Mouse (Mus musculus) forebrain, embryonic 14.5 days (tissue): ENCODE results near the gene Emc8. TPM values are rescaled to one million over a fixed set of nuclear protein-coding genes. Genes with fewer than 3 reads are reported as not detected.
"Not testable (repeated sequence)": the region's sequence is repeated elsewhere in the genome, so short reads cannot be mapped to it uniquely, and the experiment has no call there.

ENCODE experiments used
- ATAC-seq: fragments of 200-750 bp; cut with Nextera tagmentation; 2 replicates; pipeline ENCODE4 v1.8.0; 2017; ENCODE audit warnings: mild to moderate bottlenecking, moderate library complexity
- DNase-seq: peaks from one replicate; pipeline ENCODE4 v3.0.0-alpha.2; 2015; ENCODE audit warnings: low spot score
- H3K27ac ChIP-seq: fragments of 300-500 bp; sonication (generic); 2 replicates; pipeline ENCODE4 v1.5.1; 2014; ENCODE audit warnings: low read depth, mild to moderate bottlenecking, control low read depth, low read length, moderate library complexity
- H3K27me3 ChIP-seq: fragments of 300-500 bp; sonication (generic); replicated peaks from 2 replicates; pipeline ENCODE4 v1.6.1; 2014; ENCODE audit warnings: low read length, control low read depth, mixed read lengths; ENCODE audit not compliant: control insufficient read depth, insufficient read depth
- H3K36me3 ChIP-seq: fragments of 300-500 bp; sonication (generic); 2 replicates; pipeline ENCODE4 v1.6.1; 2014; ENCODE audit warnings: low read length, control low read depth; ENCODE audit not compliant: control insufficient read depth, insufficient read depth
- H3K4me1 ChIP-seq: fragments of 300-500 bp; sonication (generic); 2 replicates; pipeline ENCODE4 v1.6.1; 2014; ENCODE audit warnings: antibody characterized with exemption, low read length, control low read depth; ENCODE audit not compliant: control insufficient read depth, insufficient read depth
- H3K4me2 ChIP-seq: fragments of 300-500 bp; sonication (generic); 2 replicates; pipeline ENCODE4 v1.6.1; 2014; ENCODE audit warnings: mild to moderate bottlenecking, control low read depth, low read length
- H3K4me3 ChIP-seq: fragments of 300-500 bp; sonication (generic); 2 replicates; pipeline ENCODE4 v1.5.1; 2014; ENCODE audit warnings: low read depth, low read length, control low read depth
- H3K9ac ChIP-seq: fragments of 300-500 bp; sonication (generic); 2 replicates; pipeline ENCODE4 v1.6.1; 2014; ENCODE audit warnings: mild to moderate bottlenecking, low read length, control low read depth, moderate library complexity
- H3K9me3 ChIP-seq: fragments of 300-500 bp; sonication (generic); replicated peaks from 2 replicates; pipeline ENCODE4 v1.6.1; 2016; ENCODE audit warnings: low read length, control low read depth, mixed read lengths; ENCODE audit not compliant: control insufficient read depth
- WGBS: fragments of 180-500 bp; shearing (Covaris S2); extraction: QIAGEN DNeasy Blood & Tissue Kit; methylation state at CpG from one replicate; pipeline ENCODE4 v1.1.7; 2014; 5-methylcytosine and 5-hydroxymethylcytosine counted together
- polyA plus RNA-seq: library from polyadenylated mRNA; unstranded; fragments of >200 nt; fragmentation: Nextera tagmentation; extraction: Ambion mirVana; gene quantifications from 2 replicates; pipeline ENCODE4 v1.2.1, GENCODE M21; 2014

The Emc8 gene
- polyA plus RNA-seq, 1 experiment from 2014 or later: 216 TPM

GRCm38 (mm10) chr8:120687786-120688185 is 19.4 kb upstream of the Emc8 start:
- Histone ChIP-seq H3K4me1 (no peaks in the 10 kb centered on the region), H3K27ac (no peak overlapping the region), H3K4me3 (no peak overlapping the region), H3K9ac (no peak overlapping the region), H3K36me3 (no peaks in the 10 kb centered on the region), H3K27me3 (no peaks in the 10 kb centered on the region), H3K9me3 (no peaks in the 10 kb centered on the region), H3K4me2 (no peak overlapping the region)
- 76% methylated on average over 8 of the region's 8 CpGs for WGBS
- ATAC-seq (no peak), DNase-seq (no peak)

DNA sequence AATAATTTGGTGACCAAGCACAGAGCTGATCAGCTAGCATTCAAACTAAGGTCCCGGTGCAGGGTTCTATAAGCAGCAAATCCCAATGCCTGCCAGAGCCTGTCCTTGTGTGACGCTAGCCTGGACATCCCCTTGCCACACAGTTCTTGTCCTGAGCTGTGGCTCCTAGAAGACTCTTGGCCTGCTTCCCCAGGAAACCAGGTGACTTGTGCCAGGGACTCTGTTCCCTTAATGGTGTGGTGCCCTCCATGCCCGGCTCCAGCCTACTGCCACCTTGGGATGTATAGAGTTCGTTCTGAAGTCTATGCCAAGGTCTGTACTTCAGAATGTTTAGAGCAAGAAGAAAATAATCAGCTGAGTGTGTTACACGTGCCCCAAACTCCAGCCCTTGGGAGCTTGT is 18.2 kb upstream of the Emc8 start:
- H3K4me1 ChIP-seq: no peaks in the 10 kb centered on the region

DNA sequence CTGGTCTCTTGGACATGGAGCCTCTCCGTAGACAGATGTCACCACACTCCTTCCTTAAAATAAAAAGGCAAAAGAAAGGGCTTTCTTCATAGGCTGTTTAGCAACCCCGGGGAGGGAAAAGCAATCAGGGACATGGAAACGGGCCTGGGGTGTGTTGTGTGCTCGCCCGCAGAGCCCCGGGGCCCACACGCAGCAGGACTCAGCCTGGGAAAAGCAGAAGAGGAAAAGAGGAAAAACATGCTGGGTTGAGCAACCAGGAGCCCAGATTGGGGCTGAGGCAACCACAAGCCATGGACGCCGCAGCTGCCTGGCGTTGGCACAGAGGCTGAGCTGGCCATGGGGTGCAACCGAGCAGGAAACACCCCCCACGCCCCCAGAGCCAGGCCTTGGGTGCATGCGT is 17.7 kb upstream of the Emc8 start:
- Histone ChIP-seq H3K27ac (no peak overlapping the region), H3K4me3 (no peak overlapping the region), H3K27me3 (no peaks in the 10 kb centered on the region), H3K9me3 (no peaks in the 10 kb centered on the region), H3K36me3 (no peaks in the 10 kb centered on the region), H3K4me2 (no peak overlapping the region), H3K4me1 (no peaks in the 10 kb centered on the region), H3K9ac (no peak overlapping the region)
- ATAC-seq (no peak), DNase-seq (no peak)
- 89% methylated on average over 13 of the region's 13 CpGs for WGBS

More for the DNA sequence above, 18.2 kb upstream of the Emc8 start:
- no peak overlapping the region for H3K27ac ChIP-seq
- H3K4me3 ChIP-seq: no peak overlapping the region
- no peak overlapping the region for H3K9ac ChIP-seq
- WGBS: 89% methylated on average over 5 of the region's 5 CpGs
- ATAC-seq: no peak
- H3K27me3 ChIP-seq: no peaks in the 10 kb centered on the region
- H3K9me3 ChIP-seq: no peaks in the 10 kb centered on the region
- no peak overlapping the region for H3K4me2 ChIP-seq
- DNase-seq: no peak
- no peaks in the 10 kb centered on the region for H3K36me3 ChIP-seq

DNA sequence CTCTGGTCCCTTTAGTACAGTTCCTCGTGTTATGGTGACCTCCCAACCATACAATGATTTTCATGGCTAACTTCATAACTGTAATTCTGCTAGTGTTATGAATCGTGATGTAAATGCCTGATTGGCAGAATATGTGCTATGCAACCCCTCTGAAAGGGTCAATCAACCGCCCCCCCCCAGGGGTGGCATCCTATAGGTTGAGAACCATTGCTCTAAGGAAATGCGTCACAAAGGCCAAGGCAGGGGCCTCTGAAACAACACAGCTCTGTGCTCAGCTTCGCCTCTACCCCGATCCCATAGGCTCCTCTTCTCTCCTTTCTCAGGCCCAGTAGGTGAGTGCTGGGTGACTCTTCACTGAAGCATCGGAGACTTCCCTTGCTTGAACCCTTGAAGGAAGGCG is 17.2 kb upstream of the Emc8 start:
- 78% methylated on average over 8 of the region's 8 CpGs for WGBS
- Histone ChIP-seq H3K4me2 (no peak overlapping the region), H3K9ac (no peak overlapping the region)

DNA sequence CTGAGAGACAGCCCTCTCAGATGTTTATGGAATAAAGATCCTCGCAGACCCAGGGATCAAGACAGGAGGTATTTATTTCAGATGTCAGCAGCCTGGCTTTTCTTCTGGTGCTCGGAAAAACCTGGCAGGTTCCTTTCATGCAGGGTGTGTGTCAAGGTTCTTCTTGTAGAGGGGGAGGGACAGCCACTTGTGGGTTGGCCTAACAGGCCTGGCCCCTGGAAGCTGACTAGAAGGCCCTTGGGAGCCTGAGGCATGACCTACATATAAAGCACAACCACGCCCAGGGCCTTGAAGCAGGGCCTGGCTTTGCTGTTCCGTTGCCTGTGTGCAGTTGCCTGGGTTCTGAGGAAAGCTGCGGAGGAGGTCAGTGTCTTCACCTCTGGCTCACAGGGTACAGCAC is 16.7 kb upstream of the Emc8 start:
- H3K27me3 ChIP-seq: no peaks in the 10 kb centered on the region
- no peak overlapping the region for H3K4me3 ChIP-seq
- H3K4me2 ChIP-seq: no peak overlapping the region
- DNase-seq: no peak
- WGBS: 69% methylated on average over 5 of the region's 5 CpGs
- H3K9ac ChIP-seq: no peak overlapping the region
- H3K27ac ChIP-seq: no peak overlapping the region
- H3K4me1 ChIP-seq: no peaks in the 10 kb centered on the region
- H3K9me3 ChIP-seq: no peaks in the 10 kb centered on the region
- ATAC-seq: no peak
- H3K36me3 ChIP-seq: no peaks in the 10 kb centered on the region

More for the DNA sequence above, 17.2 kb upstream of the Emc8 start:
- no peaks in the 10 kb centered on the region for H3K36me3 ChIP-seq
- H3K9me3 ChIP-seq: no peaks in the 10 kb centered on the region
- H3K4me1 ChIP-seq: no peaks in the 10 kb centered on the region
- no peak overlapping the region for H3K4me3 ChIP-seq
- no peak overlapping the region for H3K27ac ChIP-seq
- DNase-seq (no peak), ATAC-seq (no peak)
- H3K27me3 ChIP-seq: no peaks in the 10 kb centered on the region

DNA sequence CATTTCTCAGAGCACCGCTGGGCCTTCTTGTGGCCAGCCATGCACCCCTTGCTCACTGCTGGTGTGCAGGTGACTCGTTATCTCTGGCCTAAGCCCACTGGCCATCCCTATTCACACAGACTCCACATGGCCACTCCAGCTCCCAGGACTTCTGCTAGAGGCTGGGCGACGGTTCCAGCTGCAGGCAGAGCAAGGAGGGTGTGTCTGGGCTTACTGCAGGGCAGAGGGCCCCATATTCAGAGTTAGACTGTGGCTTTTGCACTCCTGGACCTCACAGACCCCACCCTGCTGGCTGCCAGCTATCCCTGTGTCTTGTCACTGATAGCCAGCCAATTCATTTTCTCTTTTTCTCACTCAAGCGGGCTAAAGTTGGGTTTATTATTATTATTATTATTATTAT is 15.7 kb upstream of the Emc8 start:
- no peak overlapping the region for H3K4me3 ChIP-seq
- H3K27me3 ChIP-seq: no peaks in the 10 kb centered on the region
- H3K36me3 ChIP-seq: no peaks in the 10 kb centered on the region
- 57% methylated on average over 5 of the region's 5 CpGs for whole genome bisulfite sequencing
- H3K4me1 ChIP-seq: no peaks in the 10 kb centered on the region
- ATAC-seq (no peak), DNase-seq (no peak)
- H3K9me3 ChIP-seq: no peaks in the 10 kb centered on the region
- no peak overlapping the region for H3K27ac ChIP-seq
- H3K9ac ChIP-seq: no peak overlapping the region
- H3K4me2 ChIP-seq: no peak overlapping the region

DNA sequence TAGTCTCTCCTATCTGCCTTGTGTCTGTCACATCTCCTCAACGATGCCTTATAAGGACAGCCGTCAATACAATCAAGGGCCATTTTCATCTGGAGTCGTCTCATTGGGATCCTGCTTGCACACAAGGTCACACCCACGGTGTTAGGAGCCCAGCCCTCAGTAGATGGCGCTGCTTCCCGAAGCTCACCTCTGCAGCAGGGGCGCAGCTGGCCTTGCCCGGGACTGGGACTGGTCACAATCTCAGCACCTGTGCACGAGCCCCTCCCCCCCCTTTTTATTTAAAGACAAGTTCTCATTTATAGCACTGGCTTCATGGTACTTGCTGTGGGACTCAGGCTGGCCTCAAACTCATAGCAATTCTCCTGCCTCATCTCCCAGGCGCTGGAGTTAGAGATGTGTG is 15.2 kb upstream of the Emc8 start:
- H3K9ac ChIP-seq: no peak overlapping the region
- no peak for ATAC-seq
- H3K4me2 ChIP-seq: no peak overlapping the region
- no peak overlapping the region for H3K27ac ChIP-seq
- 13% methylated on average over 10 of the region's 10 CpGs for WGBS
- H3K4me3 ChIP-seq: no peak overlapping the region
- DNase-seq: peak; percentile 34
- no peaks in the 10 kb centered on the region for H3K9me3 ChIP-seq
- no peaks in the 10 kb centered on the region for H3K27me3 ChIP-seq
- no peaks in the 10 kb centered on the region for H3K36me3 ChIP-seq
- no peaks in the 10 kb centered on the region for H3K4me1 ChIP-seq

GRCm38 (mm10) chr8:120681113-120681512 is 12.7 kb upstream of the Emc8 start:
- Histone ChIP-seq H3K27me3 (no peaks in the 10 kb centered on the region), H3K36me3 (no peaks in the 10 kb centered on the region), H3K9ac (no peak overlapping the region), H3K27ac (no peak overlapping the region), H3K9me3 (no peaks in the 10 kb centered on the region), H3K4me3 (no peak overlapping the region), H3K4me2 (no peak overlapping the region), H3K4me1 (no peaks in the 10 kb centered on the region)
- ATAC-seq (no peak), DNase-seq (no peak)
- 76% methylated on average over 10 of the region's 10 CpGs for WGBS

- H3K36me3 ChIP-seq, ATAC-seq, H3K4me2 ChIP-seq: not testable (repeated sequence)
These were observed 12.0 kb upstream of the Emc8 start for GRCm38 (mm10) chr8:120680405-120680804.

More at GRCm38 (mm10) chr8:120680405-120680804, 12.0 kb upstream of the Emc8 start:
- H3K4me1 ChIP-seq, H3K9me3 ChIP-seq, H3K4me3 ChIP-seq, H3K27me3 ChIP-seq, H3K27ac ChIP-seq, H3K9ac ChIP-seq: not testable (repeated sequence)
- peak; percentile 49 for DNase-seq
- 60% methylated on average over 7 of the region's 7 CpGs for WGBS
